Mouse (Mus musculus): ENCODE data around the gene Slc52a3. TPM values are rescaled to one million over a fixed set of nuclear protein-coding genes. Genes with fewer than 3 reads are reported as not detected.
A peak's percentile ranks its signal among the peaks of the same experiment; 100 is the strongest.

The Slc52a3 gene
- polyA plus RNA-seq, 1 experiment: 0.09 TPM

DNA sequence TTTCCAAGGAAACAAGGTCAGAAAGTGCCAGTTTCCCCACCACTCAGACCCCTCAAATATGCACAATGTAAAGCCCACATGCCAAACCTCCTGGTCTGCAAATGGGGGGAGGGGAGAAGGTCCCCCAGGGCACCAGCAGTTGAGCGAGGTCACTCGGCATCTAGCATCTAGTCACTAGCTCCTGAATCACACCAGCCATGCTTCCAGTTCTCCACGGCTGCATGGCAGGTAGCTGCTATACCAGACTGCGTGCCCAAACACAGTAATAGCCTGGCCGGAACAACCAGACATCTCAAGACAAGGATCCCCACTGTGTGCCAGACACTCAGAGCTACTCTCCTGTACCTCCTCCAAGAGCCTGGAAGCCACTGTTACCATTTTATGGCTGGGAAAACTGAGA is 24.6 kb upstream of the Slc52a3 start:
- peaks cover 29% of the 10 kb centered on the region for H3K36me3 ChIP-seq (ENCODE audit: control insufficient read depth)
- TF ChIP-seq GATA1 (IDR thresholded peaks at IDR 0.05; ENCODE audit: low read length) (no peak), TAL1 (IDR thresholded peaks at IDR 0.05; ENCODE audit: low read length) (no peak)
- H3K4me3 ChIP-seq (replicated peaks): no peak overlapping the region
- peaks cover 29% of the 10 kb centered on the region for H3K4me1 ChIP-seq (ENCODE audit: control insufficient read depth)
- peaks cover 44% of the 10 kb centered on the region for H3K27me3 ChIP-seq (ENCODE audit: control insufficient read depth)
- H3K9me3 ChIP-seq (ENCODE audit: control insufficient read depth, low read length): no peaks in the 10 kb centered on the region

DNA sequence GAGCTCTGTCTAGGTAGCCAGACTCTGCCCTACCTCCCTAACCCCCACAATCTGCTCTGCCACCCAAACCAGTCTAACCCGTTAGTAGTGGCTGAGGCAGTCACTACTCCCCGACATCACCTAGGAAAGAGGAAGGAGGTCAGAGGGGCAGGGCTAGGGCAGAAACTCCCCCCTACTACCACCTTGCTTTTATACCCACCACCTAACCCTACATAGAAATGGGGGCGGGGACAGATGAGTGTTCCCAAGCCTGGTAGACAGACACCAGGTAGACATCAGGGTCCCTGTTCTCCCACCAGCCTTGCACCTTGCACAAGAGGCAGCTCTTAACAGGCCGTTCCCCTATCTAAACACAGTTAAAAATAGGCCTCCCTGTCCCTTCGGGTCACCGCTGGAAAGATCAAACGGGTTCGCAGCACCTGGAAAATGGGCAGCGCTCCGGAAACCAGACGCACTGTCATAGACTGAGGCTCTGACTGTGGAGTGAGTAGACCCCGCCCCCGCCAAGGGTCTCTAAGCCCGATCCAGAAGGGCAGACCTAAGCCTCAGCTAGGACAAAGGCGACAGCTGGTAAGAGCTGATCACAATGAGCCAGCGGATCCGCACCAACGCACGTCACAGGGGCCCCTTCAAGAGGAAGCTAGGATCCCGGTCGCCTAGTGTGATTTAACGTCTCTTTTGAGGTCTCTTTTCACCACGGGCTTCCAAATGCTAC is 23.3 kb upstream of the Slc52a3 start:
- Histone ChIP-seq H3K4me3 (replicated peaks) (no peak overlapping the region), H3K36me3 (ENCODE audit: control insufficient read depth) (peaks cover 39% of the 10 kb centered on the region), H3K27me3 (ENCODE audit: control insufficient read depth) (peaks cover 44% of the 10 kb centered on the region), H3K9me3 (ENCODE audit: control insufficient read depth, low read length) (no peaks in the 10 kb centered on the region), H3K4me1 (ENCODE audit: control insufficient read depth) (peaks cover 33% of the 10 kb centered on the region)
- no peak for TF ChIP-seq GATA1 (IDR thresholded peaks at IDR 0.05; ENCODE audit: low read length)
- no peak for TF ChIP-seq TAL1 (IDR thresholded peaks at IDR 0.05; ENCODE audit: low read length)

DNA sequence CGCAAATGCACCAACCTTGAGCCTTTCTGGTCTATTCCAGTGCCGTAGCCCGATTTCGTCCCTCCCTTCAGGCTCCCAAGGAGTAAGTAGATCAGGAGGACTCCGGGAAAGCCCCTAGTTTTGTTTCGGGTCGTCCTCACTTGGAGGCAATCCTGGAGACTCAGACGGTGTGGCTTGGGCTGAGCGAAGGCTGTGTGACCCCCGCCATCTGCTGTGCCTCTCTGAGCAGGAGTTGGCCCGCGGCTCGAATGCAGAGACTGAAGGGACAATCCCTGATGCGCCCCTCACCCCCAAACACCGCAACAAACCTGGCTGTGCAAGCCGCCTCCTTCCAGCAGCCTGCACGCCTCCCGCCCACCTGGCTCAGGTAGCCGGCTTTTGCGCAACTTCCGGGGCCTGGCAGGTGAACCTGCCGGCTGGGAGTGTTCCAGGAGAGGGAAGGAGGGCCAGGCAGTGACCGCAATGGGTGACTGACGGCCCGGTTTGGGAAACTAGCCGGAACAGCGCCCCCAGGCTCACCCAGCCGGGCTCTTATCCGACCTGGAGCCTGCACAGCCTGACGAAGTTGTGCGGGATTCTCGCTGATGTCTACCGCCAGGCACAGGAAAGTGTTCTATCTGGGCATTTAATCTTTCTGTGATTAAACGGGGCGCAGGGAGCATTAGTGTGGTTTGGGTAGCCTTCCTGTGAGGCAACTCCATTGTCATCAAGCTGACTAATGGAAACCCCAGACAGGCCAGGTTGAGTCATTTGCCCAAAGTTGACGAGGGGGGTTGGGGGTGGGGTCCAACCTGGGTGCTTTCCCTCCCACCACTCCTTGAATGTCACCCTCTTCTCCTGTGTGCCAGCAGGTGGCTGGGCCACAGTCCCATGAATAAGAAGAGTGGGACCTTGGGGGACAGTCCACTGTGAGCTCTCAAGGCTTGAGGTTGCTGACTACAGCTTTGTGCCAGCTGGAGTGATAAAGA is 22.4 kb upstream of the Slc52a3 start:
- Histone ChIP-seq H3K9me3 (ENCODE audit: control insufficient read depth, low read length) (no peaks in the 10 kb centered on the region), H3K27me3 (ENCODE audit: control insufficient read depth) (peaks cover 44% of the 10 kb centered on the region), H3K36me3 (ENCODE audit: control insufficient read depth) (peaks cover 32% of the 10 kb centered on the region), H3K4me1 (ENCODE audit: control insufficient read depth) (peaks cover 42% of the 10 kb centered on the region), H3K4me3 (replicated peaks) (no peak overlapping the region)
- TF ChIP-seq TAL1 (IDR thresholded peaks at IDR 0.05; ENCODE audit: low read length): no peak
- no peak for TF ChIP-seq GATA1 (IDR thresholded peaks at IDR 0.05; ENCODE audit: low read length)

DNA sequence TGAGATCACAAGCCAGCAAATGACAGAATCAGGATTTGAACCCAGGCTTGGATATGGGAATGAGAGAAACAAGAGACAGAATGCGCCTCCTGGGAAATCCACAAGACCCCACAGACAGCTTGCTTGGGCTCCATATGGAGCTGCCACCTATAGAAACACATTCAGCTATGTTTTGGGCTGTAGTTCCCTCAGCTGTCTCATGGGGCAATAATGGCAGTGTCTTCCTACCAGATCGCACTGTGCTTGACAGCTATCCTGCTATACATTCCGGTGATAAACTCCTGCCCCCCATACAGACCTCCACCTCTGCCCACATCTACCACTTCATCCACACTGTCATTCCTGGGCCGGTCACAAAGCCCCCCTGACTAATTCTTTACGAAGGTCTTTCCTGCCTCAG is 21.0 kb upstream of the Slc52a3 start:
- Histone ChIP-seq H3K36me3 (ENCODE audit: control insufficient read depth) (peaks cover 18% of the 10 kb centered on the region), H3K4me1 (ENCODE audit: control insufficient read depth) (peaks cover 54% of the 10 kb centered on the region), H3K9me3 (ENCODE audit: control insufficient read depth, low read length) (no peaks in the 10 kb centered on the region), H3K4me3 (replicated peaks) (no peak overlapping the region), H3K27me3 (ENCODE audit: control insufficient read depth) (peaks cover 44% of the 10 kb centered on the region)
- no peak for TF ChIP-seq TAL1 (IDR thresholded peaks at IDR 0.05; ENCODE audit: low read length)
- no peak for TF ChIP-seq GATA1 (IDR thresholded peaks at IDR 0.05; ENCODE audit: low read length)

DNA sequence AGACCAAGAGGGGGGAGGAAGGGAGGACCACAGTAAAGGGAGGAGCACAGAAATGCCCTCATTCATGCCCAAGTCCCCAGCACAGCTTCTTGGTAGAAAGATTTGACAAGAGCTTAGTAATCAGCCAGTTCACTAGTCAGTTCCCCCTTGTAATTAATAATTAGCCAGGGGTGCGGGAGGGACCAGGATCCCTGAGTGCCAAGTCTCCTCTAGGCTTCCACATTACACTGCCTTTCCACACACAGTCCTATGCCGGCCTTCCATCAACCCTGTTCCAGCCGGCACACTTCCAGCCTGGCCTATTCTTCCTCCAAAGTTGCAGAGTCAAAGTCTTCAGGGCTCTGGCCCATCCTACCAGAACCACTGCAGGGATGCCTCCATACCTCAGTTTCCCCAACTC is 20.2 kb upstream of the Slc52a3 start:
- Histone ChIP-seq H3K9me3 (ENCODE audit: control insufficient read depth, low read length) (no peaks in the 10 kb centered on the region), H3K4me1 (ENCODE audit: control insufficient read depth) (peaks cover 51% of the 10 kb centered on the region), H3K4me3 (replicated peaks) (no peak overlapping the region), H3K36me3 (ENCODE audit: control insufficient read depth) (peaks cover 13% of the 10 kb centered on the region), H3K27me3 (ENCODE audit: control insufficient read depth) (peaks cover 44% of the 10 kb centered on the region)
- TF ChIP-seq TAL1 (IDR thresholded peaks at IDR 0.05; ENCODE audit: low read length): no peak
- TF ChIP-seq GATA1 (IDR thresholded peaks at IDR 0.05; ENCODE audit: low read length): no peak

DNA sequence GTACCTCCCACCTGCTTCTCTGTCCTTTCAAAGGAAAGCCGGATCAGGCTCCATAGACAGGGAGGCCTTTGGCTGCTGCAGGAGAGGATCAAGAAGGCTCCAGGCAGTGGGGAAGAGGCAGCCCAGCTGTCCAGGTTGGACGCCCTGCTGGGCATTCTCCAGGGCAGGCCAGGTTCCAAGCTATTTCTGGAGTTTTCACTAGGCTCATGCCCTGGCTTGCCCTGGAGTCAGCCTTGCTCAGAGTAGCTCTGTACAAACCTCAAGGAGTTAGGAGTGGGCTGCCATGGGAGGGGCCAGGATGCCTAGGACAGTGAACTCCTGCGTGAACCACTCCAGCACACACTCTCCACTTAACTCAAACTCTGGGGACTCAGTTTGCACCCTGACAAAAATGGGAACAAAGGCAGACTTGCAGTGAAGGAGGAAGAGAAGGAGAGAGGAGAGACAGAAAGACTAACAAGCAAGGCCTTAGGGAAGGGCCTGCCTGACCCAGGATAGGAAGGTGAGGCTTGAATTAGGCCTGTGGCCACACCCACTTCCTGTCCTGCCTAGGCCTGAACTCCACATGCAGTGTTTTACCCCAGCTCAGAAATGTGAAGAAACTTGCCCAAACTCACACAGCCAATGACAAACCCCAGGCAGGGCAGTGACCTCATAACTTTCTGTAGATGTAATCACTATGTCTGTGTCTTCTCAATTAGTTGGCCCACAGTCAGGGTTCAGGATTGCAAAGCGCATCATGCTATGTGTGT is 18.4 kb upstream of the Slc52a3 start:
- no peak for TF ChIP-seq TAL1 (IDR thresholded peaks at IDR 0.05; ENCODE audit: low read length)
- TF ChIP-seq GATA1 (IDR thresholded peaks at IDR 0.05; ENCODE audit: low read length): no peak
- peaks cover 46% of the 10 kb centered on the region for H3K4me1 ChIP-seq (ENCODE audit: control insufficient read depth)
- peaks cover 13% of the 10 kb centered on the region for H3K36me3 ChIP-seq (ENCODE audit: control insufficient read depth)
- H3K9me3 ChIP-seq (ENCODE audit: control insufficient read depth, low read length): no peaks in the 10 kb centered on the region
- H3K27me3 ChIP-seq (ENCODE audit: control insufficient read depth): peaks cover 33% of the 10 kb centered on the region
- peak overlapping the region; percentile 93 for H3K4me3 ChIP-seq (replicated peaks)

DNA sequence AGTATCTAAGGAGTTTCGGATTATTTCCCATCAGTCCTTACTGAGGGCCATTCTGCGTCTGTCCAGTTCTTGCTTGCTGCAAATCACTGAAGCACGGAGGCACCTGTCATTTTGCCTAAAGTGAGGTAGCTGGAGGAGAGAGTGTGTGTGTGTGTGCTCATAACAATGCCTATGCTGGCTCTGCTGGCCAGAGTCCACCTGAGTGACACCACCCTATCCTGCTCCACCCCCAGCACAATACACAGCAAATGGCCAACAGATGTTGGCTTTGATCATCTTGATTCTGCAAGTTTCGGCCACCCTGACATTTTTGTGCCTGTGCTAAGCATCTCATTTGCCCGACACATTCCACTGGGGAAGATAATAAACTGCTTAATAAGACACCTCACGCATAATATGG is 17.8 kb upstream of the Slc52a3 start:
- peaks cover 26% of the 10 kb centered on the region for H3K27me3 ChIP-seq (ENCODE audit: control insufficient read depth)
- no peaks in the 10 kb centered on the region for H3K9me3 ChIP-seq (ENCODE audit: control insufficient read depth, low read length)
- H3K36me3 ChIP-seq (ENCODE audit: control insufficient read depth): peaks cover 13% of the 10 kb centered on the region
- H3K4me1 ChIP-seq (ENCODE audit: control insufficient read depth): peaks cover 41% of the 10 kb centered on the region
- peak overlapping the region; percentile 93 for H3K4me3 ChIP-seq (replicated peaks)
- TF ChIP-seq GATA1 (IDR thresholded peaks at IDR 0.05; ENCODE audit: low read length) (no peak), TAL1 (IDR thresholded peaks at IDR 0.05; ENCODE audit: low read length) (no peak)

DNA sequence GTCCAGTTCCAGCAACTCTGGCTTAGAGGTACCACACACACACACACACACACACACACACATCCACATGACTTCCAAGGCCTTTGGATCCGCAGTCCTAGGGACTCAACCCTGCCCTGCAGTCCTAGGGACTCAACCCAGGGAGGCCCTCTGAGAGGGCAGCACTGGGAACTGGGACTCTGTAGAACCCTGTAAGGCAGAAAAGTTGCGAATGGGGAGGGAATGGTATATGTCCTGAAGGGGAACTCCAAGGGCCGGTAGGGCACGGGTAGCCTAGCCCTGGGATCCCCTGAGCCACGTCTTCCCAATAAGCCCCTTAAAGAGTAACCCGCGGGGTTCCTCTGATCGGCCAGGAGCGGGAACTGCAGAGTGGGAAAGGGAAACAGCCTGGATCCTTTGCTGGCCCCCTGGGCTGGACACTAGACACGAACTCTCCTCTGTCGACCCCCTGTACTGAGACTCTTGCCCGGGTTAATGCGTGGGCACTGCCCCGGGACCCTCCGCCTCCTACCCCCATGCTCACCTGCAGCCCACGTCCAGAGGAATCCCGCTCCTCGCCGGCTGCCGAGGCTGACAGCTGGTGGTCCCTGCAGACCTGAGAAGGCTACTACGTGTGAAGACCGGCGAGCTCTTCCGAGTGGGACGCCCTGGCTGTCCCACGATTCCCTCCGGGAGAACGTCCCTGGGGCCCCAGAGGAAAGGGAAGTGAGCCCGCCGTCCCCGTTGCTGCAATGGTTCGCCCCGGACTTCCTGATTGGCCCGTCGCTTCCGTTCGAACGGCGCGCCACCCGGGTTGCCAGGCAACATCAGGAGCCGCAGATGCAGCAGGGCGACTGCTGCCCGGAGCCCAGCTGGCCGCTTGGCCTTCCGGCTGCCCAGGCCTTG is 16.6 kb upstream of the Slc52a3 start, which contains the start of gene Fam110a:
Gene Fam110a, minus strand, starts transcription at position 750 of the 885 bp plus-strand sequence.
- no peaks in the 10 kb centered on the region for H3K9me3 ChIP-seq (ENCODE audit: control insufficient read depth, low read length)
- peaks cover 32% of the 10 kb centered on the region for H3K4me1 ChIP-seq (ENCODE audit: control insufficient read depth)
- peak within 1 kb of the TSS; percentile 93 for H3K4me3 ChIP-seq (replicated peaks)
- peaks cover 13% of the 10 kb centered on the region for H3K36me3 ChIP-seq (ENCODE audit: control insufficient read depth)
- TF ChIP-seq TAL1 (IDR thresholded peaks at IDR 0.05; ENCODE audit: low read length) (no peak), GATA1 (IDR thresholded peaks at IDR 0.05; ENCODE audit: low read length) (no peak)
- peaks cover 15% of the 10 kb centered on the region for H3K27me3 ChIP-seq (ENCODE audit: control insufficient read depth)

All from erythroblast, embryonic 14.5 days (primary cell).